Mouse (Mus musculus) embryonic facial prominence, embryonic 13.5 days (tissue): ENCODE results near the gene Gm45234. TPM values are rescaled to one million over a fixed set of nuclear protein-coding genes. Genes with fewer than 3 reads are reported as not detected.

ENCODE experiments used
- ATAC-seq: fragments of 200-750 bp; cut with Nextera tagmentation; 2 replicates; pipeline ENCODE4 v1.8.0; 2017; ENCODE audit warnings: low read depth; ENCODE audit not compliant: insufficient number of reproducible peaks, insufficient read depth, low FRiP score, low TSS enrichment
- H3K27ac ChIP-seq: fragments of 300-500 bp; sonication (generic); 2 replicates; pipeline ENCODE4 v1.5.1; 2015; ENCODE audit warnings: moderate library complexity, mild to moderate bottlenecking, inconsistent platforms
- H3K27me3 ChIP-seq: fragments of 300-500 bp; sonication (generic); 2 replicates; pipeline ENCODE4 v1.6.1; 2015; ENCODE audit warnings: mild to moderate bottlenecking, inconsistent platforms
- H3K36me3 ChIP-seq: fragments of 300-500 bp; sonication (generic); 2 replicates; pipeline ENCODE4 v1.6.1; 2015; ENCODE audit warnings: mild to moderate bottlenecking, inconsistent platforms
- H3K4me1 ChIP-seq: fragments of 300-500 bp; sonication (generic); 2 replicates; pipeline ENCODE4 v1.6.1; 2015; ENCODE audit warnings: inconsistent platforms
- H3K4me2 ChIP-seq: fragments of 300-500 bp; sonication (generic); 2 replicates; pipeline ENCODE4 v1.6.1; 2015; ENCODE audit warnings: moderate library complexity, mild to moderate bottlenecking, inconsistent platforms
- H3K4me3 ChIP-seq: fragments of 300-500 bp; sonication (generic); 2 replicates; pipeline ENCODE4 v1.5.1; 2015; ENCODE audit warnings: mild to moderate bottlenecking, inconsistent platforms
- H3K9ac ChIP-seq: fragments of 300-500 bp; sonication (generic); 2 replicates; pipeline ENCODE4 v1.6.1; 2015; ENCODE audit warnings: mild to moderate bottlenecking, inconsistent platforms
- H3K9me3 ChIP-seq: fragments of 300-500 bp; sonication (generic); 2 replicates; pipeline ENCODE4 v1.6.1; 2016; ENCODE audit warnings: inconsistent platforms
- WGBS: fragments of 180-500 bp; shearing (Covaris S2); methylation state at CpG from one replicate; pipeline ENCODE4 v1.1.7; 2015; ENCODE audit warnings: mixed read lengths; 5-methylcytosine and 5-hydroxymethylcytosine counted together
- polyA plus RNA-seq: library from polyadenylated mRNA; unstranded; fragments of >200 nt; fragmentation: Nextera tagmentation; extraction: Ambion mirVana; gene quantifications from 2 replicates; pipeline ENCODE4 v1.2.1, GENCODE M21; 2015

The Gm45234 gene
- polyA plus RNA-seq, 1 experiment from 2014 or later, result not detected

- H3K9ac ChIP-seq, result peak overlapping the region; percentile 83; the same call in 1 of the 2 replicates
- peak overlapping the region; percentile 86 for H3K27ac ChIP-seq
- H3K4me1 ChIP-seq, result peaks cover 30% of the 10 kb centered on the region
- peak overlapping the region; percentile 92 for H3K4me2 ChIP-seq
- peak overlapping the region; percentile 51; the same call in 1 of the 2 replicates for H3K4me3 ChIP-seq
- WGBS, result 85% methylated on average over 7 of the region's 7 CpGs
- no peak for ATAC-seq
- no peaks in the 10 kb centered on the region for H3K27me3 ChIP-seq
- H3K36me3 ChIP-seq, result peaks cover 68% of the 10 kb centered on the region
- no peaks in the 10 kb centered on the region for H3K9me3 ChIP-seq
Measured at GRCm38 (mm10) chr6:124746654-124747632, 8.9 kb downstream of the Gm45234 start.

- ATAC-seq, result 0 out of 2 replicates have a peak, but pooled peaks have one; percentile 0
- 23% methylated on average over 8 of the region's 8 CpGs for WGBS
- peak overlapping the region; percentile 51 for H3K4me3 ChIP-seq
- no peaks in the 10 kb centered on the region for H3K27me3 ChIP-seq
- H3K9me3 ChIP-seq, result no peaks in the 10 kb centered on the region
- peak overlapping the region; percentile 83 for H3K9ac ChIP-seq
- H3K36me3 ChIP-seq, result peaks cover 68% of the 10 kb centered on the region
- peaks cover 36% of the 10 kb centered on the region for H3K4me1 ChIP-seq
- peak overlapping the region; percentile 86 for H3K27ac ChIP-seq
- peak overlapping the region; percentile 92 for H3K4me2 ChIP-seq
Measured at GRCm38 (mm10) chr6:124746296-124746605, 9.6 kb downstream of the Gm45234 start.

- no peaks in the 10 kb centered on the region for H3K27me3 ChIP-seq
- H3K9ac ChIP-seq, result peak overlapping the region; percentile 83
- H3K4me2 ChIP-seq, result peak overlapping the region; percentile 92
- no peaks in the 10 kb centered on the region for H3K9me3 ChIP-seq
- ATAC-seq, result peak; percentile 78
- H3K4me3 ChIP-seq, result peak overlapping the region; percentile 51
- peak overlapping the region; percentile 86 for H3K27ac ChIP-seq
- WGBS, result 1% methylated on average over 84 of the region's 85 CpGs
- H3K4me1 ChIP-seq, result peaks cover 36% of the 10 kb centered on the region
- H3K36me3 ChIP-seq, result peaks cover 68% of the 10 kb centered on the region
Measured at GRCm38 (mm10) chr6:124745490-124746295, 10.1 kb downstream of the Gm45234 start.

- 70% methylated on average over 26 of the region's 26 CpGs for WGBS
- Histone ChIP-seq H3K36me3 (peaks cover 63% of the 10 kb centered on the region), H3K4me1 (peaks cover 40% of the 10 kb centered on the region), H3K9me3 (no peaks in the 10 kb centered on the region), H3K4me2 (peak overlapping the region; percentile 92), H3K27me3 (no peaks in the 10 kb centered on the region), H3K4me3 (peak overlapping the region; percentile 51), H3K9ac (peak overlapping the region; percentile 83), H3K27ac (peak overlapping the region; percentile 86)
- ATAC-seq, result no peak
Measured at GRCm38 (mm10) chr6:124744755-124745321, 11.0 kb downstream of the Gm45234 start.

GRCm38 (mm10) chr6:124743647-124744046, 12.2 kb downstream of the Gm45234 start:
- Histone ChIP-seq H3K27ac (peak overlapping the region; percentile 35; the same call in 1 of the 2 replicates), H3K4me3 (no peak overlapping the region), H3K4me2 (no peak overlapping the region), H3K27me3 (no peaks in the 10 kb centered on the region), H3K9me3 (no peaks in the 10 kb centered on the region), H3K4me1 (peaks cover 51% of the 10 kb centered on the region), H3K9ac (no peak overlapping the region), H3K36me3 (peaks cover 58% of the 10 kb centered on the region)
- ATAC-seq, result no peak
- 85% methylated on average over 8 of the region's 8 CpGs for WGBS

GRCm38 (mm10) chr6:124742839-124743514, 12.8 kb downstream of the Gm45234 start:
- Histone ChIP-seq H3K9me3 (no peaks in the 10 kb centered on the region), H3K27ac (no peak overlapping the region), H3K9ac (0 out of 2 replicates have a peak overlapping the region, but pooled peaks have one; percentile 27), H3K4me1 (peaks cover 57% of the 10 kb centered on the region), H3K36me3 (peaks cover 53% of the 10 kb centered on the region), H3K4me3 (no peak overlapping the region), H3K27me3 (no peaks in the 10 kb centered on the region), H3K4me2 (no peak overlapping the region)
- 86% methylated on average over 15 of the region's 15 CpGs for WGBS
- no peak for ATAC-seq

GRCm38 (mm10) chr6:124741842-124742241, 14.0 kb downstream of the Gm45234 start:
- WGBS, result 69% methylated on average over 3 of the region's 3 CpGs
- Histone ChIP-seq H3K27me3 (no peaks in the 10 kb centered on the region), H3K9ac (peak overlapping the region; percentile 92), H3K4me2 (peak overlapping the region; percentile 78), H3K4me1 (peaks cover 48% of the 10 kb centered on the region), H3K9me3 (no peaks in the 10 kb centered on the region), H3K36me3 (peaks cover 42% of the 10 kb centered on the region), H3K27ac (peak overlapping the region; percentile 99), H3K4me3 (peak overlapping the region; percentile 65)
- ATAC-seq, result no peak

GRCm38 (mm10) chr6:124740888-124741761, 14.7 kb downstream of the Gm45234 start, which contains the start of gene Grcc10:
Grcc10 (minus strand) TSS chr6:124741374.
- peaks cover 36% of the 10 kb centered on the region for H3K36me3 ChIP-seq
- peaks cover 41% of the 10 kb centered on the region for H3K4me1 ChIP-seq
- H3K4me2 ChIP-seq, result peak within 1 kb of the TSS; percentile 78
- no peaks in the 10 kb centered on the region for H3K27me3 ChIP-seq
- peak; percentile 71 for ATAC-seq
- H3K4me3 ChIP-seq, result peak within 1 kb of the TSS; percentile 65
- H3K9ac ChIP-seq, result peak within 1 kb of the TSS; percentile 92
- H3K9me3 ChIP-seq, result no peaks in the 10 kb centered on the region
- peak within 1 kb of the TSS; percentile 99 for H3K27ac ChIP-seq
- WGBS, result under 1% methylated on average over 41 of the region's 41 CpGs

GRCm38 (mm10) chr6:124740211-124740887, 15.5 kb downstream of the Gm45234 start:
- H3K9ac ChIP-seq, result peak overlapping the region; percentile 92
- H3K4me2 ChIP-seq, result peak overlapping the region; percentile 78
- peak overlapping the region; percentile 99 for H3K27ac ChIP-seq
- peaks cover 36% of the 10 kb centered on the region for H3K36me3 ChIP-seq
- peak overlapping the region; percentile 65 for H3K4me3 ChIP-seq
- peaks cover 37% of the 10 kb centered on the region for H3K4me1 ChIP-seq
- H3K27me3 ChIP-seq, result no peaks in the 10 kb centered on the region
- peak; percentile 8; the same call in 1 of the 2 replicates for ATAC-seq
- H3K9me3 ChIP-seq, result no peaks in the 10 kb centered on the region
- WGBS, result under 1% methylated on average over 29 of the region's 29 CpGs
